ENCODE assay signal across 23 mouse cellular contexts in the genomic region with DNA sequence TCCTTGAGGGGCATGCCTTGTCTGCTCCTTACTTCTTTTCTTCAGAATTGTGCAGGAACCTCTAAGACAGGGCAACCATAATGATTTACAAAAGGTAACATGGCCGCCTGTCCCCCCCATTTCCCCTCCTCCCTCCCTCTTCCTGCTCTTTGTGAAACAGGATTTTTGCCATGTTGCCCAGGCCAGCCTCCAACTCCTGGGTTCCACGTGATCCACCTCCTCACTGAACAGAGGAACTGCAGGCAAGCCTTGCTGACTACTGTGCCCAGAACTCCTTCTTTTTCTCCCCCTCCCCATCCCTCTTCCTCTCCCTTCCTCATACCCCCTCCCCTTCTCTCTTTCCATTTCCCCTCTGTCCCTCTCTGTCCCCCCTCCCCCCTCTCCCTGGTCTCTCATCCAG. TPM values are rescaled to one million over a fixed set of nuclear protein-coding genes. Genes with fewer than 3 reads are reported as not detected.
DNase-seq lines count a peak whose midpoint lies in the region; ATAC-seq lines count a peak whose summit lies in the region.
"Had no signal": no experiment of that assay in that cellular context is flagged by ENCODE, and none has a peak within 500 bp of the region (broad histone marks: within the 10 kb centered on the region; RNA-seq: fewer than 3 reads in every experiment).

No protein-coding gene starts in this region.

- DNase-seq in cerebellum, postnatal 10 days, result peak; percentile 40 to 46
- no peak for DNase-seq in cerebellum, postnatal 25 days
- DNase-seq in left cerebral cortex, postnatal 10 days (ENCODE audit: extremely low spot score in 1 of 2, low spot score in 2 of 2), result peak; percentile 8 to 28
- DNase-seq in left cerebral cortex, postnatal 4 days, result no peak
- peak; percentile 30 to 39 for DNase-seq in layer of hippocampus, postnatal 10 days (ENCODE audit: low spot score in 2 of 2)
- DNase-seq in right cerebral cortex, postnatal 25 days, result peak; percentile 43
- no peak for DNase-seq in gastrocnemius, postnatal 36 days
- DNase-seq: adrenal gland, adult 8-10 months; cerebellum, adult 18-20 months; cerebellum, postnatal 36 days; embryo, embryonic 11 days; heart, postnatal 36 days; kidney, adult 2 months; kidney, postnatal 10 days; liver, postnatal 0 days; lung, postnatal 10 days had no signal

- no peak for ATAC-seq in megakaryocyte, adult 5-6 weeks (ENCODE audit: poor library complexity, severe bottlenecking)
- ATAC-seq: activated CD4-positive, CD25-positive, alpha-beta regulatory T cell, adult 4 months; forebrain, embryonic 13.5 days; liver, postnatal 0 days had no signal

- intact Hi-C loops in left cerebral cortex, postnatal 10 days (cut with DNase I), result no loop called here
- intact Hi-C loops in left cerebral cortex, postnatal 4 days (cut with DNase I), result no loop called here
- intact Hi-C loops in gastrocnemius, postnatal 36 days (cut with DNase I), result no loop called here

RNA-seq across cellular contexts. Expression of a gene that starts 6.5 kb away (rescaled TPM):
- 1 to 10 TPM; 2.2 to 2.8 TPM for total RNA-seq in left cerebral cortex, postnatal 10 days (2021)
- total RNA-seq in left cerebral cortex, postnatal 4 days (2021), result 1 to 10 TPM; 1.3 to 1.5 TPM
- 1 to 10 TPM; 2.8 to 3.8 TPM for total RNA-seq in layer of hippocampus, postnatal 10 days (2021)
- not detected in 2 replicates for total RNA-seq in megakaryocyte, adult 5-6 weeks (2015)
- total RNA-seq in megakaryocyte, adult 5-6 weeks (2017), result not detected in 2 replicates
- under 1 TPM; 0.46 to 0.52 TPM for total RNA-seq in gastrocnemius, postnatal 36 days (2021)
- total RNA-seq: heart, postnatal 36 days; liver, adult 2 months; megakaryocyte progenitor cell, adult 5-6 weeks; monocyte, adult 5-6 weeks; neutrophil, adult 5-6 weeks had no signal

Comparison
In these comparisons a context has a peak if more than half of its experiments do, and no peak if none do; other contexts are left out.
1. DNase-seq: peak in cerebellum, postnatal 10 days (2 of 2), left cerebral cortex, postnatal 10 days (2 of 2), layer of hippocampus, postnatal 10 days (2 of 2) and right cerebral cortex, postnatal 25 days (single experiment); none in cerebellum, postnatal 25 days (0 of 2), left cerebral cortex, postnatal 4 days (single experiment) and gastrocnemius, postnatal 36 days (0 of 2).